Mouse (Mus musculus) kidney, postnatal 0 days (tissue): ENCODE data around the gene Olfr1039. TPM values are rescaled to one million over a fixed set of nuclear protein-coding genes. Genes with fewer than 3 reads are reported as not detected.
"Not testable (repeated sequence)": the region's sequence is repeated elsewhere in the genome, so short reads cannot be mapped to it uniquely, and the experiment has no call there.

Source experiments
- ATAC-seq: fragments of 200-750 bp; cut with Nextera tagmentation; replicated peaks from 2 replicates; pipeline ENCODE4 v1.8.0; 2017; ENCODE audit warnings: low read depth, moderate number of reproducible peaks, moderate TSS enrichment, moderate library complexity; ENCODE audit not compliant: low FRiP score
- DNase-seq: peaks from one replicate; pipeline ENCODE4 v3.0.0-alpha.2; 2016; ENCODE audit warnings: low spot score
- H3K27ac ChIP-seq: fragments of 300-500 bp; sonication (generic); 2 replicates; pipeline ENCODE4 v1.5.1; 2014; ENCODE audit warnings: mild to moderate bottlenecking
- H3K27me3 ChIP-seq: fragments of 300-500 bp; sonication (generic); 2 replicates; pipeline ENCODE4 v1.6.1; 2014; ENCODE audit warnings: low read length, mixed read lengths; ENCODE audit not compliant: insufficient read depth
- H3K36me3 ChIP-seq: fragments of 300-500 bp; sonication (generic); 2 replicates; pipeline ENCODE4 v1.6.1; 2014; ENCODE audit warnings: low read length, mixed read lengths; ENCODE audit not compliant: insufficient read depth
- H3K4me1 ChIP-seq: fragments of 300-500 bp; sonication (generic); replicated peaks from 2 replicates; pipeline ENCODE4 v1.6.1; 2014; ENCODE audit warnings: antibody characterized with exemption, low read length, mixed read lengths; ENCODE audit not compliant: insufficient read depth
- H3K4me2 ChIP-seq: fragments of 300-500 bp; sonication (generic); 2 replicates; pipeline ENCODE4 v1.6.1; 2014; ENCODE audit warnings: mild to moderate bottlenecking, low read length, moderate library complexity, mixed read lengths
- H3K4me3 ChIP-seq: fragments of 300-500 bp; sonication (generic); replicated peaks from 2 replicates; pipeline ENCODE4 v1.5.1; 2014; ENCODE audit warnings: low read depth, low read length
- H3K9ac ChIP-seq: fragments of 300-500 bp; sonication (generic); 2 replicates; pipeline ENCODE4 v1.6.1; 2014; ENCODE audit warnings: low read depth, low read length
- H3K9me3 ChIP-seq: fragments of 300-500 bp; sonication (generic); replicated peaks from 2 replicates; pipeline ENCODE4 v1.6.1; 2016; ENCODE audit warnings: low read length, inconsistent platforms, mixed read lengths
- CTCF ChIP-seq: IDR thresholded peaks from 2 replicates; pipeline ENCODE4 v1.5.1; 2016; ENCODE audit warnings: antibody characterized with exemption, low read depth, mild to moderate bottlenecking, moderate library complexity
- WGBS: fragments of 180-500 bp; shearing (Covaris S2); extraction: QIAGEN DNeasy Blood & Tissue Kit; methylation state at CpG from one replicate; pipeline ENCODE4 v1.1.7; 2014; 5-methylcytosine and 5-hydroxymethylcytosine counted together
- polyA plus RNA-seq: library from polyadenylated mRNA; unstranded; fragments of >200 nt; fragmentation: Nextera tagmentation; extraction: Ambion mirVana; gene quantifications from 2 replicates; pipeline ENCODE4 v1.2.1, GENCODE M21; 2015

Olfr1039 gene
- polyA plus RNA-seq, 1 experiment from 2014 or later: not detected

- Histone ChIP-seq H3K9me3 (no peaks in the 10 kb centered on the region), H3K4me3 (no peak within 1 kb of the TSS), H3K27ac (no peak within 1 kb of the TSS), H3K36me3 (no peaks in the 10 kb centered on the region), H3K27me3 (no peaks in the 10 kb centered on the region), H3K9ac (no peak within 1 kb of the TSS), H3K4me2 (no peak within 1 kb of the TSS), H3K4me1 (no peaks in the 10 kb centered on the region)
- TF ChIP-seq CTCF: no peak
- ATAC-seq (no peak), DNase-seq (no peak)
- 98% methylated on average over 2 of the region's 2 CpGs for WGBS
Observed at GRCm38 (mm10) chr2:86087285-86087684, 48.4 kb downstream of the Olfr1039 start, which contains the start of gene Olfr1037. TSS of gene Olfr1037 (minus strand) at chr2:86087385.

DNA sequence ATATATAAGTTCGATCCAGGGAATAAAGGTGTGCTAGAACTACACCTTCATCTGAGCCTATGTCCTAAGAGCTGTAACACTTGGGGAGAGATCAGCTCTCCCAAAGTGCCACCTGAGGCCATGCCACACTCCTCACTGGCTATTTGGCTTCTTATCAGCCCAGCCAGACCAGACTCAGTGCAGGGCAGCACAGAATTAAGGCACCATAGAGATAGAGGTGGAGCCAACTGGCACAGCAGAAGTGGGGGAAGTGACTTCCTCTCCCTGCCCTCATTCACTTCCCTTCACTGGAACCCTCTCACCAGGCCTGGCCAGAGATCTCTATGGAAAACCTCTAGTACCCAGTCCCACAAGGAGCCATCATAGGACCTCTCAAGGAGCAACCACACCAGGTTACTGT lies 55.2 kb downstream of the Olfr1039 start:
- H3K36me3 ChIP-seq, DNase-seq, H3K9ac ChIP-seq, H3K9me3 ChIP-seq, ATAC-seq, H3K27ac ChIP-seq, H3K27me3 ChIP-seq, H3K4me2 ChIP-seq, H3K4me3 ChIP-seq, H3K4me1 ChIP-seq: not testable (repeated sequence)
- WGBS: 85% methylated on average over 1 of the region's 1 CpGs

Other genes with a start within 250 kb of the Olfr1039 start
- gene Olfr1024, start 230.9 kb downstream of the Olfr1039 start, polyA plus RNA-seq: not detected in 2 replicates
- not detected in 2 replicates for gene Olfr1025-ps1, start 220.7 kb downstream of the Olfr1039 start, polyA plus RNA-seq
- gene Olfr1026, start 214.4 kb downstream of the Olfr1039 start, polyA plus RNA-seq: not detected in 2 replicates
- gene Olfr1028, start 185.5 kb downstream of the Olfr1039 start, polyA plus RNA-seq: not detected in 2 replicates
- not detected in 2 replicates for gene Olfr1029, start 162.0 kb downstream of the Olfr1039 start, polyA plus RNA-seq
- gene Olfr1030, start 156.7 kb downstream of the Olfr1039 start, polyA plus RNA-seq: not detected in 2 replicates
- gene Olfr1031, start 145.6 kb downstream of the Olfr1039 start, polyA plus RNA-seq: not detected in 2 replicates
- not detected in 2 replicates for gene Olfr1032, start 130.4 kb downstream of the Olfr1039 start, polyA plus RNA-seq
- gene Olfr1033, start 115.3 kb downstream of the Olfr1039 start, polyA plus RNA-seq: 5.0 and 5.4 TPM in 2 replicates
- 0.04 and 0.09 TPM in 2 replicates for gene Olfr1034, start 90.1 kb downstream of the Olfr1039 start, polyA plus RNA-seq
- not detected in 2 replicates for gene Olfr1036, start 61.9 kb downstream of the Olfr1039 start, polyA plus RNA-seq
- gene Olfr1037, start 48.5 kb downstream of the Olfr1039 start, polyA plus RNA-seq: not detected in 2 replicates
- not detected in 2 replicates for gene Olfr1040, start 10.8 kb upstream of the Olfr1039 start, polyA plus RNA-seq
- not detected in 2 replicates for gene Olfr1042, start 25.9 kb upstream of the Olfr1039 start, polyA plus RNA-seq
- gene Olfr1043, start 31.6 kb upstream of the Olfr1039 start, polyA plus RNA-seq: not detected in 2 replicates
- gene Olfr1044, start 41.9 kb upstream of the Olfr1039 start, polyA plus RNA-seq: not detected in 2 replicates
- gene Olfr52, start 49.8 kb upstream of the Olfr1039 start, polyA plus RNA-seq: not detected in 2 replicates
- gene Olfr1045, start 67.1 kb upstream of the Olfr1039 start, polyA plus RNA-seq: not detected in 2 replicates
- gene Olfr1046, start 83.4 kb upstream of the Olfr1039 start, polyA plus RNA-seq: not detected in 2 replicates
- not detected in 2 replicates for gene Olfr1047, start 95.5 kb upstream of the Olfr1039 start, polyA plus RNA-seq
- not detected in 2 replicates for gene Olfr1048, start 104.4 kb upstream of the Olfr1039 start, polyA plus RNA-seq
- gene Olfr1049, start 122.4 kb upstream of the Olfr1039 start, polyA plus RNA-seq: not detected in 2 replicates
- not detected in 2 replicates for gene Olfr1051, start 143.2 kb upstream of the Olfr1039 start, polyA plus RNA-seq
- not detected in 2 replicates for gene Olfr1052, start 156.5 kb upstream of the Olfr1039 start, polyA plus RNA-seq
- gene Olfr1053, start 179.4 kb upstream of the Olfr1039 start, polyA plus RNA-seq: not detected in 2 replicates
- gene Olfr1054, start 199.5 kb upstream of the Olfr1039 start, polyA plus RNA-seq: not detected in 2 replicates
- gene Olfr1055, start 214.4 kb upstream of the Olfr1039 start, polyA plus RNA-seq: not detected in 2 replicates
- gene Olfr1056, start 226.5 kb upstream of the Olfr1039 start, polyA plus RNA-seq: not detected in 2 replicates
- not detected in 2 replicates for gene Olfr1057, start 242.5 kb upstream of the Olfr1039 start, polyA plus RNA-seq